Mouse (Mus musculus): ENCODE measurements at regions not wholly inside any gene's neighbourhood (a gene's known extent, or its start where the extent isn't known, plus 50 kb on each side); places are given as distances from the start of the nearest gene placed in this dataset.

DNA sequence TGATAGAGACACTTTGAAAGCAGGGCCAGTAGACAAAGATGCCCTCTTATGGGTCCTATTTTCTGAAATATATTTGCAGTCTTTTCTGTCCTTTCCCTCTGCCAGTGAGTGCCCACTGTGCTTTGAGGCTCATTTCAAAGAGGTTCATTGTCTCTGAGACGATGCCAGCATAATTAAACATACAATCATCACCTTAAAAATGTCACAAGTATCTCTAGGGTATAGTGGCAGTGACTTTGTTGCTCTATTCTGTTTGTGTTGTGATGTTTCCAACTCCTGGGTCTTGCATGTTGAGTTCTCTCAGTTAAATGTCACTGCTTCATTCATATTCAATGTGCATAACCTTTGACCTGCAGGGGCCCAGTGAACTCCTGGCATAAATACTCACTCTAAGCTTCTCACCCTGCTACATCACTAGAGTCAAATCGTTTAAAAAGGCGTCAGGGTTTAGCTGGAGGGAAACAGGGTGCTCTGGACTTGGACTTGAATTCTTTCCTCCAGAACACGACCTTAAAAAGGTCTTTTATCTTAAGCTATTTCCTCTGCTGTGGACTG is 122.1 kb upstream of the Plpp4 start:
- TF ChIP-seq CTCF (IDR thresholded peaks at IDR 0.05; ENCODE audit: insufficient read depth, low read depth, low read length) (no peak), POLR2A (IDR thresholded peaks at IDR 0.05; ENCODE audit: insufficient read depth, low read depth, low read length) (no peak)
